Comparison of ENCODE assay signal across 8 mouse cellular contexts in genomic region chr11:120633520-120634343, GRCm38 (mm10). TPM values are rescaled to one million over a fixed set of nuclear protein-coding genes. Genes with fewer than 3 reads are reported as not detected.
DNase-seq lines count a peak whose midpoint lies in the region; ATAC-seq and TF ChIP-seq lines count a peak whose summit lies in the region.

Gene Mafg, minus strand, starts transcription at chr11:120633600.

- H3K79me2 ChIP-seq in C2C12 (ENCODE audit: control insufficient read depth, insufficient read depth), result peaks cover 71% of the 10 kb centered on the region

- 10% methylated on average over 58 of the region's 58 CpGs for WGBS in heart, embryonic 12.5 days
- 14% methylated on average over 58 of the region's 58 CpGs for WGBS in kidney, postnatal 0 days
- WGBS in liver, embryonic 11.5 days, result 8% methylated on average over 58 of the region's 58 CpGs
- 12% methylated on average over 58 of the region's 58 CpGs for WGBS in stomach, embryonic 14.5 days

- peak; percentile 87 for ATAC-seq in heart, embryonic 12.5 days (ENCODE audit: insufficient number of reproducible peaks, low FRiP score)
- peak; percentile 81 for ATAC-seq in kidney, postnatal 0 days (replicated peaks; ENCODE audit: low FRiP score, low read depth)
- ATAC-seq in liver, embryonic 11.5 days (replicated peaks; ENCODE audit: low FRiP score), result peak; percentile 86
- ATAC-seq in stomach, embryonic 14.5 days (ENCODE audit: insufficient number of reproducible peaks, insufficient read depth, low FRiP score, low read depth), result peak; percentile 85

- no peaks in the 10 kb centered on the region for H3K9me3 ChIP-seq in erythroblast, embryonic 14.5 days (ENCODE audit: control insufficient read depth, low read length)
- no peaks in the 10 kb centered on the region for H3K9me3 ChIP-seq in heart, embryonic 12.5 days (replicated peaks)
- no peaks in the 10 kb centered on the region for H3K9me3 ChIP-seq in kidney, postnatal 0 days (replicated peaks; ENCODE audit: low read length)
- no peaks in the 10 kb centered on the region for H3K9me3 ChIP-seq in liver, embryonic 11.5 days (ENCODE audit: control insufficient read depth, low read length)
- no peaks in the 10 kb centered on the region for H3K9me3 ChIP-seq in stomach, embryonic 14.5 days (ENCODE audit: control insufficient read depth, low read depth, low read length)

- H3K9ac ChIP-seq in heart, embryonic 12.5 days, result peak within 1 kb of the TSS; percentile 85
- H3K9ac ChIP-seq in kidney, postnatal 0 days (ENCODE audit: low read depth, low read length), result peak within 1 kb of the TSS; percentile 86
- H3K9ac ChIP-seq in liver, embryonic 11.5 days (ENCODE audit: low read depth, low read length), result peak within 1 kb of the TSS; percentile 92
- peak within 1 kb of the TSS; percentile 92 for H3K9ac ChIP-seq in stomach, embryonic 14.5 days (replicated peaks; ENCODE audit: low read depth, low read length)

- peaks cover 11% of the 10 kb centered on the region for H3K36me3 ChIP-seq in C2C12 (ENCODE audit: control insufficient read depth, insufficient read depth)
- peaks cover 32% of the 10 kb centered on the region for H3K36me3 ChIP-seq in erythroblast, embryonic 14.5 days (ENCODE audit: control insufficient read depth)
- peaks cover 7% of the 10 kb centered on the region for H3K36me3 ChIP-seq in heart, embryonic 12.5 days
- H3K36me3 ChIP-seq in kidney, postnatal 0 days (ENCODE audit: insufficient read depth, low read length), result peaks cover 5% of the 10 kb centered on the region; the same call in 1 of the 2 replicates
- H3K36me3 ChIP-seq in liver, embryonic 11.5 days (ENCODE audit: control insufficient read depth, insufficient read depth, low read length), result peaks cover 6% of the 10 kb centered on the region; the same call in 1 of the 2 replicates
- H3K36me3 ChIP-seq in stomach, embryonic 14.5 days (ENCODE audit: control insufficient read depth, insufficient read depth, low read length), result peaks cover 8% of the 10 kb centered on the region; the same call in 1 of the 2 replicates

- H3K27me3 ChIP-seq in C2C12 (ENCODE audit: control insufficient read depth, insufficient read depth, insufficient read length), result no peaks in the 10 kb centered on the region
- no peaks in the 10 kb centered on the region for H3K27me3 ChIP-seq in erythroblast, embryonic 14.5 days (ENCODE audit: control insufficient read depth)
- no peaks in the 10 kb centered on the region for H3K27me3 ChIP-seq in heart, embryonic 12.5 days (replicated peaks)
- H3K27me3 ChIP-seq in kidney, postnatal 0 days (ENCODE audit: insufficient read depth, low read length), result no peaks in the 10 kb centered on the region
- no peaks in the 10 kb centered on the region for H3K27me3 ChIP-seq in liver, embryonic 11.5 days (replicated peaks; ENCODE audit: control insufficient read depth, insufficient read depth, low read length)
- no peaks in the 10 kb centered on the region for H3K27me3 ChIP-seq in stomach, embryonic 14.5 days (ENCODE audit: control insufficient read depth, insufficient read depth, low read length)

- peak; percentile 98 for DNase-seq in brain, embryonic 14.5 days (ENCODE audit: low read depth)
- DNase-seq in kidney, postnatal 0 days (ENCODE audit: low spot score), result peak; percentile 98
- peak; percentile 93 for DNase-seq in liver, embryonic 11.5 days (ENCODE audit: low spot score)
- peak; percentile 94 for DNase-seq in naive thymus-derived CD4-positive, alpha-beta T cell, adult 2 months (ENCODE audit: low read depth)

- peaks cover 65% of the 10 kb centered on the region for H3K4me1 ChIP-seq in erythroblast, embryonic 14.5 days (ENCODE audit: control insufficient read depth)
- H3K4me1 ChIP-seq in heart, embryonic 12.5 days (replicated peaks), result peaks cover 42% of the 10 kb centered on the region
- H3K4me1 ChIP-seq in kidney, postnatal 0 days (replicated peaks; ENCODE audit: insufficient read depth, low read length), result peaks cover 20% of the 10 kb centered on the region
- H3K4me1 ChIP-seq in liver, embryonic 11.5 days (replicated peaks; ENCODE audit: control insufficient read depth, insufficient read depth, low read length), result peaks cover 44% of the 10 kb centered on the region
- H3K4me1 ChIP-seq in stomach, embryonic 14.5 days (ENCODE audit: control insufficient read depth, insufficient read depth, low read length), result peaks cover 30% of the 10 kb centered on the region

- H3K4me2 ChIP-seq in heart, embryonic 12.5 days, result peak within 1 kb of the TSS; percentile 86
- peak within 1 kb of the TSS; percentile 96 for H3K4me2 ChIP-seq in kidney, postnatal 0 days (ENCODE audit: low read length)
- peak within 1 kb of the TSS; percentile 95 for H3K4me2 ChIP-seq in liver, embryonic 11.5 days
- H3K4me2 ChIP-seq in stomach, embryonic 14.5 days (replicated peaks; ENCODE audit: low read depth, low read length), result peak within 1 kb of the TSS; percentile 81

- no peak for TF ChIP-seq CTCF in C2C12 (IDR thresholded peaks at IDR 0.05; ENCODE audit: control insufficient read depth, insufficient read depth, insufficient read length)
- TF ChIP-seq CTCF in brain, embryonic 14.5 days (IDR thresholded peaks at IDR 0.05; ENCODE audit: borderline replicate concordance, extremely low read depth, insufficient read depth, insufficient read length), result no peak
- TF ChIP-seq CTCF in kidney, postnatal 0 days (IDR thresholded peaks at IDR 0.05; ENCODE audit: low read depth), result no peak

- H3K4me3 ChIP-seq in C2C12 (ENCODE audit: insufficient read depth, poor library complexity, severe bottlenecking), result peak within 1 kb of the TSS; percentile 82
- H3K4me3 ChIP-seq in erythroblast, embryonic 14.5 days (replicated peaks), result peak within 1 kb of the TSS; percentile 83
- peak within 1 kb of the TSS; percentile 86 for H3K4me3 ChIP-seq in heart, embryonic 12.5 days
- H3K4me3 ChIP-seq in kidney, postnatal 0 days (replicated peaks; ENCODE audit: low read depth, low read length), result peak within 1 kb of the TSS; percentile 99
- H3K4me3 ChIP-seq in liver, embryonic 11.5 days (ENCODE audit: low read depth, low read length), result peak within 1 kb of the TSS; percentile 78
- H3K4me3 ChIP-seq in stomach, embryonic 14.5 days (ENCODE audit: low read depth, low read length), result peak within 1 kb of the TSS; percentile 92

- peak within 1 kb of the TSS; percentile 91 for H3K27ac ChIP-seq in heart, embryonic 12.5 days (ENCODE audit: poor library complexity, severe bottlenecking)
- peak within 1 kb of the TSS; percentile 95 for H3K27ac ChIP-seq in kidney, postnatal 0 days
- peak within 1 kb of the TSS; percentile 94 for H3K27ac ChIP-seq in liver, embryonic 11.5 days (ENCODE audit: low read depth, low read length)
- H3K27ac ChIP-seq in stomach, embryonic 14.5 days (ENCODE audit: low read length), result peak within 1 kb of the TSS; percentile 86

- TF ChIP-seq POLR2A in brain, embryonic 14.5 days (IDR thresholded peaks at IDR 0.05; ENCODE audit: borderline replicate concordance, extremely low read depth, insufficient read depth, insufficient read length, poor library complexity, severe bottlenecking), result no peak; the same call in 1 of the 2 replicates

- peak within 1 kb of the TSS; percentile 87 for H3ac ChIP-seq in C2C12 (ENCODE audit: control insufficient read depth, insufficient read length, low read depth)

- peaks cover 49% of the 10 kb centered on the region for H3K79me3 ChIP-seq in C2C12 (ENCODE audit: low read depth)

TF ChIP-seq in C2C12, 6 proteins besides CTCF, POLR2A, EP300 and RAD21:
- TF ChIP-seq USF1 (IDR thresholded peaks at IDR 0.05; ENCODE audit: low read depth) (peak; percentile 90), MAX (IDR thresholded peaks at IDR 0.05) (peak; percentile 43), MYOD1 (IDR thresholded peaks at IDR 0.05; ENCODE audit: control insufficient read depth, insufficient read length, low read depth) (no peak), FOSL1 (IDR thresholded peaks at IDR 0.05; ENCODE audit: insufficient read depth, low read length, poor library complexity, severe bottlenecking) (no peak), CEBPB (IDR thresholded peaks at IDR 0.05; ENCODE audit: low read depth) (no peak), MYOG (IDR thresholded peaks at IDR 0.05; ENCODE audit: control insufficient read depth, extremely low read depth, insufficient read length) (no peak)

RNA-seq across cellular contexts. Expression of gene Mafg, which starts in this region (rescaled TPM):
- 33.3 TPM for polyA plus RNA-seq in C2C12 (2012; fragmentation: generic; extraction: Trizol)
- polyA plus RNA-seq in brain, embryonic 14.5 days (2012; rRNA removed), result 57.4 and 57.6 TPM in 2 replicates
- 18.3 and 20.4 TPM in 2 replicates for polyA plus RNA-seq in erythroblast, embryonic 14.5 days (2012)
- 27.9 and 31.5 TPM in 2 replicates for polyA plus RNA-seq in heart, embryonic 12.5 days (2016; fragmentation: Nextera tagmentation; extraction: Ambion mirVana)
- polyA plus RNA-seq in kidney, postnatal 0 days (2015; fragmentation: Nextera tagmentation; extraction: Ambion mirVana), result 26.5 and 27.4 TPM in 2 replicates
- 32.6 and 34.8 TPM in 2 replicates for polyA plus RNA-seq in liver, embryonic 11.5 days (2014; fragmentation: Nextera tagmentation; extraction: Ambion mirVana)
- polyA plus RNA-seq in stomach, embryonic 14.5 days (2014; fragmentation: Nextera tagmentation; extraction: Ambion mirVana), result 21.2 and 25.0 TPM in 2 replicates

Comparison
In these comparisons a context has a peak if more than half of its experiments do, and no peak if none do; other contexts are left out.
1. Peak in every context shown above with its lines: DNase-seq, ATAC-seq, H3K4me3 ChIP-seq and H3K27ac ChIP-seq.